Mouse (Mus musculus): ENCODE results near the gene Ccdc14.

DNA sequence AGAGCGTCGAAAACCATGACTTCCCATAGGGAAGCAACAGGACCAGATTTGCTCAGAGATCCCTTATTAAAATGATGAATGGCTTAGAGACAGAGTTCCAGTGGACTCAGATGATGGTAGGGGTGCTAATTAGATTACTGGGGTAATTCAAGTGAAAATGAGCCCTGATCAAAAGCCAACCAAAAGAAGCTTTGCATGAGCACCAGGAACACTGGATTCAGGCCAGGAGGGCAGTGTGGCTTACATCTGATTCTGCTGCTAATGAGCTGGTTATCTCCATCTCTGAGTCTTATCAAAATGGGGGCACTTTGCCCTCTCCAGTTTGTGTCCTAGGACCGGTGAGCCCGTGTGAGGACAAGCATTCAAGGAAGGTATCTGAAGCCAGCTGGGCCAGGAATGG lies 78.0 kb downstream of the Ccdc14 start:
- no peak for TF ChIP-seq CTCF (IDR thresholded peaks at IDR 0.05; ENCODE audit: low read depth, low read length)
- TF ChIP-seq POLR2A (IDR thresholded peaks at IDR 0.05; ENCODE audit: insufficient read depth, low read length) = no peak
